Mouse (Mus musculus) adrenal gland, postnatal 25 days (tissue): ENCODE measurements around the gene St8sia6. TPM values are rescaled to one million over a fixed set of nuclear protein-coding genes. Genes with fewer than 3 reads are reported as not detected.

ENCODE experiments used
- DNase-seq: peaks from one replicate; pipeline ENCODE4 v3.0.0; 2021; ENCODE audit warnings: mixed read lengths
- total RNA-seq: library from RNA; stranded (reverse); gene quantifications from 2 replicates; pipeline ENCODE4 v1.2.3, GENCODE M21; 2021

The St8sia6 gene
- total RNA-seq, 1 experiment from 2014 or later, result 0.55 TPM

DNA sequence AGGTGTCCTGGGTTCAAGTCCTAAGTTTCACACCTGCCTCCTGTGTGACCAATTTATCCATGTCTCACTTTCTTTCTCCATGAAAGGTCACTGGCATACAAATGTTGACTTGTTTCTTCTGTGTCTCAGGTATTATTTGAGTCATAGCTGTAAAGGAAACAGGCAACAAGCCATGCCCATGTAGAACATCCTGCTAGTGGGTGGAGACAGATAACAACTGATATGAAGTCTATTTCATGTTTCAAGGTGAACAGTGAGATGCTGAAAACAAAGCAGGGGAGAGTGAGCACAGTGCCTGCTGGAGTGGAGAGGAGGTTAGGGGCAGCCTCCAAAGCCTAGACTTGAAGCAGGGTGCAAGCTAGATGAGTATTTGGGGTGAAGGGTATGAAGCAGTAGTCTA lies 33.5 kb downstream of the St8sia6 start:
- DNase-seq, result no peak

- DNase-seq, result no peak
Observed at GRCm38 (mm10) chr2:13757412-13757811, 36.5 kb downstream of the St8sia6 start.

DNA sequence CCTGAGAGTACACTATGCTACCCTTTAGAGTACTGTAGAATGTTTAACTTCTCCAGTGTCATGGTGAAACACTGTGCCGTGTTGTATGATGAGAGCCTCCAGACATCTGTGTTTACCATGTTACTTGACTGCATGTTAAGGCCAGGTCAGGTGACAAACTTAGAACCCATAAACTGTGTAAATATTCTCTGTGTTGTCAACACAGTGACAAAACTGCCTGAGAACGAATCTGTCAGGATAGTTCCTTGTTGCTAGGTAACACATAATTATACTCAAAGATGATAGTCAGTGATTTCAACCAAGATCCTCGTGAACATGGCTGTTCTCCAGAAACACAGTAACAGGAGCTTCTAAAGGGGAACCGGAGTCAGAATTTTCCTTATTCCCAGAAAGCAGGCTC lies 38.1 kb downstream of the St8sia6 start:
- DNase-seq, result no peak

DNA sequence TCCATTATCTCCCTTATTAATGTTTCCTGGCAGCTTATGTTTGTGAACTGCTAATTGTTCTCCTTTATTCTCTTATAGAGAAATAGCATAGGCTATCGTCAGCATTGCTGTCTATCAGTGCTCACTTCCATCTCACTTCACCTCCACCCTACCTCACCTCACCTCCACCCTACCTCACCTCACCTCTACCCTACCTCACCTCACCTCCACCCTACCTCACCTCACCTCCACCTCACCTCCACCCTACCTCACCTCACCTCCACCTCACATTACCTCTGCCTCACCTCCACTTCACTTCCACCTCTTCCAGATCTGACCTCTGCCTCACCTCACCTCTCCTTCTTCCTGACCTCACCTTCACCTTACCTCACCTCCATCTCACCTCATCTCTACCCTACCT lies 42.2 kb downstream of the St8sia6 start:
- DNase-seq, result no peak

GRCm38 (mm10) chr2:13750777-13751176 lies 43.1 kb downstream of the St8sia6 start:
- DNase-seq, result no peak

- no peak for DNase-seq
Observed at GRCm38 (mm10) chr2:13750089-13750488, 43.8 kb downstream of the St8sia6 start.

GRCm38 (mm10) chr2:13749176-13749575 lies 44.7 kb downstream of the St8sia6 start:
- no peak for DNase-seq

DNA sequence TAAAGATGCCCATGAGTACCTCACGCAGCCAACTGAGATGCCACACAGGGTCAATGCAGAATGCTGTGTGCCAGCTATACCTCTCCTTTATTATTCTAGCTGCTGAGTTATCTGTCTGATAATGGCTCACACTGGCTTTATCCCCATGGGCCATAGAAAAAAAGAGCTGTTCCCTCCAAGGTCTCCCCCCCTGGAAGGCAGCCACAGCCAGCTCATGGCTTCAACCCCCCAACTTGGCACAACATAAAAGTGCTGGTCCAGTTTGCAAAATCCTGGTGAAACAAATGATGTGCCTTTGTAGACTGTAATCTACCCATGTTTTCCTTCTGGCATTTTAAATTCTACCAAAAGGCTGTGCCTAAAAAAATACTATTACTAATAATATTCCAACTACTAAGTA lies 46.3 kb downstream of the St8sia6 start:
- peak; percentile 70 for DNase-seq

DNA sequence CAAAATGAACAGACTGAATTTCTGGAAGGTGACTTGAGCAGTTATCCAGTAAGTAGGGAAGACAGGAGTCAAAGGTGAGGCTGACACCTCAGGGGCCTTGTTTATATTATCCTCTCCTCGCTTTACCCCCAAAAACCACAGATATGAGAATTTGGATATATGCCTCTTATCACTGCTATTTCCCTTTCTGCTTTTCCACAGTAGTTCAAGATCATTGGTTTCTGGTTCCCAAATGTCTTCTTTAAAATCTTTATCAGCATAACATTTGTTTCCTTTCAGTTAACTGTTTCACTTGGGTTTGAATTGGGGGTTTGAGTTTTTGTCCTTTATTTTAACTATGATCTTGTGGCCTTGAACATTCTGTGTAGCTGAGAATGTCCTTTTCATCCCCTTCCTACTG lies 47.8 kb downstream of the St8sia6 start:
- no peak for DNase-seq

DNA sequence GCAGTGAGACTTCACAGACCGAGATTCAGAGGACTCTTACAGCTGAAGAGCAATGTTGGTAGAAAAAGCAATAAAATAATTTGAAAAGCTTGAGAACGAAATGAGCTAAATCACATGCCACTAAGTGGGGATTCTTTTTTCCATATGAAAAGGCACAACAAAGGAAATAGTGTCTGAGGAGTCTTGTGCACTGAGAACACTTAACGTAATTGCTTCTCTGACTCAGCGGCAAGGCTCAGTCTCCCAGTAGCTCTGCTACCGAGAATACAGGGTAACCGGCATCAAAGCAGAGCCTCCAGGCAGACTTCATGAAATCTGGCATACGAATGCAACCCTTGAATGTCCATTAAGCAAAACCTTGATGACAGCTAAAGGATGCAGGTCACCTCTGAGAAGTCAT lies 55.2 kb downstream of the St8sia6 start:
- DNase-seq, result no peak

DNA sequence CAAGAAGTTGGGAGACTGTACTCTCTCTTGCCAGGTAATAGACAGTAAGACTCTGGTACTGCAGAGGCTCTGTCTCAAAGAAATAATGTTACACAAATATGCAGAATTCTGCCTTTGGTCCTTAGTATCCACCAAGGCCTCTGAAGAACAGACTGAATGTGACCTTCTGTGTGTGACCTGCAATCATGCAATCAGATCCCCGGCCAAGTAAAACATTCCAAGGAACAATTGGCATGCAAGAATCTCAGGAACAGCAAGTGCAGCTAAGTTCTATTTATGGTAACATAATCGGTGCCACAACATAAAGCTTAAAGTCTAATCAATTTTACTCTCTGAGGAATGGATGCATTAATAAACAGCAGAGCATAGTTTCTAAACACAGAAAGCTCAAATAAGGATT lies 66.0 kb downstream of the St8sia6 start:
- no peak for DNase-seq

DNA sequence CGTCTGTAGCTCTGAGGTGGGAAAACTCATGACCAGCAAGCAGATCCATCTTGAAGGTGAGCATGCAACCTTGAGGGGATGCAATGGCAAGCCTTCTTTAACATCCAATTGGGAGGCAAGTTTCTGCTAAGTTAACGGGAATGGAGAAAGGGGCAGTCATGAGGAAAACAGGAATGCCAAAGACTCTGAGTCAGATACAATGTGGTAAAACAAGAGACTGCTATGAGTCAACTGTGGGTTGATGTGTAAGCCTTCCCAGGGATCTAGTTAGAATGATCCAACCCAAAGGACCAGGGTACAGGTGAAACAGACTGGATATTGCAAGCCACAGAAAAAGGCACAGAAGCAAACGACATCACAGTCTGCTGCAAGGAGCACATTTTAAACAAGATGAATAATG lies 68.3 kb downstream of the St8sia6 start:
- no peak for DNase-seq

- DNase-seq, result no peak
Observed at GRCm38 (mm10) chr2:13722241-13722640, 71.6 kb downstream of the St8sia6 start.

GRCm38 (mm10) chr2:13718628-13719185 lies 75.2 kb downstream of the St8sia6 start:
- DNase-seq, result no peak

DNA sequence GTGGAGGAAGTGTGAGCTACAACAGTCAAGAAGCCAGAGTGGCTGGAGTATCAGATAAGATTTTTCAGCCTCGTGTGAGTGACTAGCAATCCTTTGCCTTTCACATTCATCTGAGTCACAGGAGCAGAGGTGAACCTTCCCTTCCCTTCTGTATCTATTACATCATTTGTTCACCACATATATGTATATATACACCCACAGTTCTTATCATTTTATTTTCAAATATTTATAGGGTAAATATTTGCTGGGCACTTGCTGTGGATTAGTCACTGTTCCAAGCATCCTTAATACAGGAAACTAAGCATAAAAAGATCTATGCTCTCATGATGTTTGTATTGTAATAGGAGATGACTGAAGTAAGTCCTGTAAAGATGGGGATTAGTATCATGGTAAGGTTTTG lies 85.1 kb downstream of the St8sia6 start:
- DNase-seq, result no peak

- no peak for DNase-seq
Observed at GRCm38 (mm10) chr2:13697514-13697913, 96.3 kb downstream of the St8sia6 start.

GRCm38 (mm10) chr2:13694417-13694816 lies 99.4 kb downstream of the St8sia6 start:
- DNase-seq, result no peak

- no peak for DNase-seq
Observed at GRCm38 (mm10) chr2:13684380-13684779, 109.5 kb downstream of the St8sia6 start.

DNA sequence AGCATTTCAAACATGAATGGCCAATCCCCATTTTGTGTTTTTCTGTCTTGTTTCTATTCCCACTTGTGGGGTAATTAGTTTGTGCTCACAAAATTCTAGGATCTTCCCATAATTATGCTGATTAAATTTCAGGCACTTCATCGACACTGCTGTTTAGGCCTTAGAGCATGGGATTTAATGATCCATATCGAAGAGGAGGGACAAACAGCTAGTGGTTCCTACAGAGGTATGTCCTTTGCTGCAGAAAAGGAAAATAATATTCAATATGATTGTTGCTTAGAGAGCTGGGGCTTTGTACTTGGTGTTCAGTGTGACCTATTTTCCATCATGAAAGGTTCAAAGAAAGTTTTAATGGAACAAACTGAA lies 110.7 kb downstream of the St8sia6 start:
- DNase-seq, result no peak

DNA sequence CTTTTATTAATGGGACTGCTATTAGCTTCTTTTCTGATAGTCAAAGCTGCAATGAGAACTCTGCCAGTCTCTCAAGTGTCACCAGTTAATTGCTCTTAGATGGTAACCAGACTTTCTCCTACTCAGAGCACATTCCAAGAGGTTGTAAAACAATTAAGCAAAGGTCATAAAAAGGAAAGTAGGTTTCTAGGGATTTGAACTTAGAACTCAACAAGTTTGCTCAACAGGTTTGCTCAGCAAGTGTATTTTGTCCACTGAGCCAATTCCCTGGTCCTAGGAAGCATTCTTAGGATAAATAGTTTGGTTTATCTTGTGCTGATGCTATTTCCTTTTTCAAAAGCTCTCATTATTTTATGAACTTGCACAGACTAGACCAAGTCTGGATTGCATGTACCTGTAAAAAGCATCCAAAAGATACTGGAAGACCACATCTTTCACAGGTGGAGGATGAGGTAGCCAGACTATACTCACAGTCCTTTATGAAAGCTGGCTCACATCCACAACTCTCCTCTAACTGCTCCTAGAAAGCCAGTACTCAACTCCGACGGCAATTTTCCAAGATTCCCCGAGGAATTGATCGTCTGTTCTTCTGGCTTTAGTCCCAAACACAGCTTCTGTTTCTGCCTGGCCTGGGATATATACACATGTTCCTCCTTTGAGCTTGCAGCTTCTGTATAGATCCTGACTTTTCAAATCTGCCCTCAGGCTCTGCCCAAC lies 111.2 kb downstream of the St8sia6 start:
- no peak for DNase-seq

GRCm38 (mm10) chr2:13672946-13673345 lies 120.9 kb downstream of the St8sia6 start:
- DNase-seq, result peak; percentile 12

- DNase-seq, result no peak
Observed at GRCm38 (mm10) chr2:13672426-13672825, 121.4 kb downstream of the St8sia6 start.

- DNase-seq, result no peak
Observed at GRCm38 (mm10) chr2:13634866-13635265, 159.0 kb downstream of the St8sia6 start.

GRCm38 (mm10) chr2:13630136-13630832 lies 163.6 kb downstream of the St8sia6 start:
- DNase-seq, result peak; percentile 3
